Mouse (Mus musculus) testis, adult 10 weeks (tissue): Measurements from ENCODE around the gene Plekho1. TPM values are rescaled to one million over a fixed set of nuclear protein-coding genes. Genes with fewer than 3 reads are reported as not detected.

ENCODE experiments used
- polyA plus RNA-seq: library from polyadenylated mRNA; stranded (reverse); fragments of 350-450 nt; fragmentation: Illumina TruSeq; extraction: RNeasy Lipid Tissue Mini Kit (QIAGEN cat#74804); gene quantifications from one replicate; pipeline ENCODE4 v1.2.3, GENCODE M21; 2014; ENCODE audit warnings: low read depth, low replicate concordance

Plekho1 gene
- polyA plus RNA-seq: 8.6 TPM

GRCm38 (mm10) chr3:95995802-95996428 lies at the start of gene Plekho1:
TSS of gene Plekho1 (minus strand) at chr3:95996001.

Other genes starting within 250 kb of the Plekho1 start
- gene Tars2, start 235.8 kb downstream of the Plekho1 start, polyA plus RNA-seq: 12.8 TPM
- 29.8 TPM for gene Rprd2, start 177.1 kb downstream of the Plekho1 start, polyA plus RNA-seq
- gene Prpf3, start 140.1 kb downstream of the Plekho1 start, polyA plus RNA-seq: 39.6 TPM
- 11.8 TPM for gene Mrps21, start 124.5 kb downstream of the Plekho1 start, polyA plus RNA-seq
- gene Ciart, start 113.8 kb downstream of the Plekho1 start, polyA plus RNA-seq: 4.8 TPM
- gene BC028528, start 104.0 kb downstream of the Plekho1 start, polyA plus RNA-seq: 7.3 TPM
- 3.9 TPM for gene Aph1a, start 102.0 kb downstream of the Plekho1 start, polyA plus RNA-seq
- 1.8 TPM for gene Car14, start 91.3 kb downstream of the Plekho1 start, polyA plus RNA-seq
- 34.5 TPM for gene Anp32e, start 66.8 kb downstream of the Plekho1 start, polyA plus RNA-seq
- gene Vps45, start 62.5 kb upstream of the Plekho1 start, polyA plus RNA-seq: 15.0 TPM
- 27.4 TPM for gene Otud7b, start 108.5 kb upstream of the Plekho1 start, polyA plus RNA-seq
- gene Mtmr11, start 166.0 kb upstream of the Plekho1 start, polyA plus RNA-seq: 0.57 TPM
- gene Sf3b4, start 176.3 kb upstream of the Plekho1 start, polyA plus RNA-seq: 27.1 TPM
- gene Sv2a, start 185.2 kb upstream of the Plekho1 start, polyA plus RNA-seq: 0.14 TPM
- gene Bola1, start 223.7 kb upstream of the Plekho1 start, polyA plus RNA-seq: 3.8 TPM
- gene Hist2h2ab, start 223.9 kb upstream of the Plekho1 start, polyA plus RNA-seq: not detected
- gene Hist2h2ac, start 224.9 kb upstream of the Plekho1 start, polyA plus RNA-seq: not detected
- 20.2 TPM for gene Hist2h2be, start 225.1 kb upstream of the Plekho1 start, polyA plus RNA-seq
- gene Hist2h3c2, start 243.1 kb upstream of the Plekho1 start, polyA plus RNA-seq: 2.0 TPM
- not detected for gene Hist2h2aa2, start 244.3 kb upstream of the Plekho1 start, polyA plus RNA-seq
- not detected for gene Hist2h2aa1, start 249.5 kb upstream of the Plekho1 start, polyA plus RNA-seq